Mouse (Mus musculus) bone marrow macrophage, adult 2 months (primary cell): Measurements from ENCODE around the gene Apol8.

Source experiments
- CTCF ChIP-seq: IDR thresholded peaks from 2 replicates; pipeline ENCODE4 v1.5.1; 2012; ENCODE audit warnings: low read depth, mild to moderate bottlenecking, low read length, moderate library complexity
- POLR2A ChIP-seq: IDR thresholded peaks from 2 replicates; pipeline ENCODE4 v1.6.1; 2012; ENCODE audit warnings: mild to moderate bottlenecking, low read depth, low read length, borderline replicate concordance

DNA sequence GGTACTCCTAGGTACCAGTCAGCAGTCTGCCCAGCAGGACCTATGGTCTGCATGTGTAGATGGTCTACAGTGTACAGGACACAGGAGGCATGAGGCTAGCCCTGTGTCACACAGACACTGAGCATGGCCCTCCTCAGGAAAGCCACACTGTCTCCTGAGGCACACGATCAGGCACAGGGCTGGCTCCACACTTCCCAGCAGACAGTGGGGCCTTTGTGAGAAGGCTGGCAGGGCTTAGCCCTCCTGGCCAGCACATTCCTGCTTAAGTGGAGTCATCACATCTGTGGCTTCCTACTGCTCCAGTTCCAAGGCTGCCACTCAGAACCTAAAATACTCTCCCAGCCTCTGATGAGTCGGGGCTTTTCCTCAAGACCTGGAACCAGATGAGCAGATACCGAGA is 46.9 kb upstream of the Apol8 start:
- TF ChIP-seq CTCF = no peak
- no peak for TF ChIP-seq POLR2A
